9 mouse cellular contexts compared by ENCODE assay signal in the genomic region with DNA sequence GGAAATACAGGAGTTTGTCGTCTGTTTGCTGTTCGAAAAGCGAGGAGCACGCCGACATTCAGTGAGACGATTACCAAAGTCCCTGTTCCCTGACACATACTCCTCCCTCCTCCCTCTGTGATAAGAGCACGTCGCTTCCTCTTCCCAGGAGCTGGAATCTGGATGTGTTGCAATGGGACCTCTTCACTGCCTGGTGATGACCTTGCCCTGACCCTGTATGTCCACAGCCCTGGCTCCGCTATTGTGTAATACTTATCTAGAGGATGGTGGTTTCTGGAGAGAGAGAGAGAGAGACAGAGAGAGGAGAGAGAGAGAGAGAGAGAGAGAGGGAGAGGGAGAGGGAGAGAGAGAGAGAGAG. TPM values are rescaled to one million over a fixed set of nuclear protein-coding genes. Genes with fewer than 3 reads are reported as not detected.
A peak's percentile ranks its signal among the peaks of the same experiment; 100 is the strongest.
DNase-seq lines count a peak whose midpoint lies in the region; ATAC-seq lines count a peak whose summit lies in the region.
"Had no signal": no experiment of that assay in that cellular context is flagged by ENCODE, and none has a peak within 500 bp of the region (broad histone marks: within the 10 kb centered on the region; RNA-seq: fewer than 3 reads in every experiment).

No protein-coding gene starts in this region.

- H3K4me2 ChIP-seq in intestine, embryonic 16.5 days (ENCODE audit: low read depth, low read length) = peak overlapping the region; percentile 5

- H3K4me3 ChIP-seq in brown adipose tissue, adult 24 weeks (ENCODE audit: insufficient read depth, low read depth, low read length) = no peak overlapping the region
- 0 out of 2 replicates have a peak overlapping the region, but pooled peaks have one; percentile 14 for H3K4me3 ChIP-seq in intestine, embryonic 16.5 days (ENCODE audit: low read length)
- H3K4me3 ChIP-seq: left cerebral cortex, adult 2 months had no signal

- 0 out of 2 replicates have a peak overlapping the region, but pooled peaks have one; percentile 14 for H3K27ac ChIP-seq in brown adipose tissue, adult 24 weeks (replicated peaks; ENCODE audit: low read depth, low read length)
- peak overlapping the region; percentile 86 for H3K27ac ChIP-seq in intestine, embryonic 16.5 days (ENCODE audit: low read length)
- H3K27ac ChIP-seq: left cerebral cortex, adult 2 months had no signal

- peak; percentile 17 for DNase-seq in embryo, embryonic 10 days (ENCODE audit: low spot score)
- no peak for DNase-seq in embryo, embryonic 10.5 days (ENCODE audit: low spot score)
- DNase-seq in lung, postnatal 14 days = peak; percentile 32
- no peak for DNase-seq in testis, postnatal 14 days (ENCODE audit: low spot score)
- DNase-seq in left cerebral cortex, postnatal 4 days = no peak
- DNase-seq in frontal cortex, postnatal 14 days (ENCODE audit: low spot score in 2 of 2) = no peak

- intact Hi-C loops in left cerebral cortex, postnatal 4 days (cut with DNase I) = no loop called here

- no peak overlapping the region for H3K9ac ChIP-seq in intestine, embryonic 16.5 days (ENCODE audit: low read depth, low read length)

- H3K9me3 ChIP-seq in intestine, embryonic 16.5 days (ENCODE audit: control insufficient read depth, low read length) = no peaks in the 10 kb centered on the region

- H3K4me1 ChIP-seq in brown adipose tissue, adult 24 weeks (ENCODE audit: control insufficient read depth, insufficient read depth, insufficient read length, low read length) = peaks cover 7% of the 10 kb centered on the region; the same call in 1 of the 2 replicates
- peaks cover 12% of the 10 kb centered on the region for H3K4me1 ChIP-seq in intestine, embryonic 16.5 days (ENCODE audit: control insufficient read depth, insufficient read depth, low read length)

- H3K36me3 ChIP-seq in intestine, embryonic 16.5 days (ENCODE audit: control insufficient read depth, insufficient read depth, low read length) = no peaks in the 10 kb centered on the region

- no peaks in the 10 kb centered on the region for H3K27me3 ChIP-seq in intestine, embryonic 16.5 days (replicated peaks; ENCODE audit: control insufficient read depth, insufficient read depth, low read length)

- WGBS in intestine, embryonic 16.5 days = 45% methylated on average over 9 of the region's 9 CpGs

- peak; percentile 97 for ATAC-seq in intestine, embryonic 16.5 days

RNA-seq across cellular contexts. Expression of a gene that starts 16.0 kb away (rescaled TPM):
- 2.3 and 2.6 TPM in 2 replicates for polyA plus RNA-seq in brown adipose tissue, adult 24 weeks (2012; ENCODE audit: insufficient read depth, insufficient read length, missing spikeins)
- 3.3 and 3.8 TPM in 2 replicates for polyA plus RNA-seq in intestine, embryonic 16.5 days (2015; fragmentation: Nextera tagmentation; extraction: Ambion mirVana)
- 1 to 10 TPM; 6.4 to 6.7 TPM for total RNA-seq in left cerebral cortex, postnatal 4 days (2021)

RNA-seq across cellular contexts. Expression of a gene that starts 56.8 kb away (rescaled TPM):
- 98.4 and 102 TPM in 2 replicates for polyA plus RNA-seq in brown adipose tissue, adult 24 weeks (2012; ENCODE audit: insufficient read depth, insufficient read length, missing spikeins)
- 250 and 256 TPM in 2 replicates for polyA plus RNA-seq in intestine, embryonic 16.5 days (2015; fragmentation: Nextera tagmentation; extraction: Ambion mirVana)
- total RNA-seq in left cerebral cortex, postnatal 4 days (2021) = 100 to 1,000 TPM; 334 to 356 TPM

Comparison
In these comparisons a context has a peak if more than half of its experiments do, and no peak if none do; other contexts are left out.
1. DNase-seq: peak in embryo, embryonic 10 days (single experiment) and lung, postnatal 14 days (single experiment); none in embryo, embryonic 10.5 days (single experiment), testis, postnatal 14 days (single experiment), left cerebral cortex, postnatal 4 days (single experiment) and frontal cortex, postnatal 14 days (0 of 2).